Mouse (Mus musculus) hindbrain, embryonic 14.5 days (tissue): ENCODE results near the gene Tfpt. TPM values are rescaled to one million over a fixed set of nuclear protein-coding genes. Genes with fewer than 3 reads are reported as not detected.

Experiments
- ATAC-seq: fragments of 200-750 bp; cut with Nextera tagmentation; 2 replicates; pipeline ENCODE4 v1.8.0; 2017; ENCODE audit warnings: moderate number of reproducible peaks, mild to moderate bottlenecking, moderate TSS enrichment, moderate library complexity; ENCODE audit not compliant: low FRiP score
- DNase-seq: peaks from one replicate; pipeline ENCODE4 v3.0.0-alpha.2; 2015; ENCODE audit warnings: low spot score
- H3K27ac ChIP-seq: fragments of 300-500 bp; sonication (generic); 2 replicates; pipeline ENCODE4 v1.5.1; 2014; ENCODE audit warnings: mild to moderate bottlenecking, moderate library complexity
- H3K27me3 ChIP-seq: fragments of 300-500 bp; sonication (generic); 2 replicates; pipeline ENCODE4 v1.6.1; 2014; ENCODE audit warnings: mild to moderate bottlenecking, low read length, mixed read lengths; ENCODE audit not compliant: control insufficient read depth, insufficient read depth
- H3K36me3 ChIP-seq: fragments of 300-500 bp; sonication (generic); replicated peaks from 2 replicates; pipeline ENCODE4 v1.6.1; 2014; ENCODE audit not compliant: control insufficient read depth, insufficient read depth
- H3K4me1 ChIP-seq: fragments of 300-500 bp; sonication (generic); replicated peaks from 2 replicates; pipeline ENCODE4 v1.6.1; 2014; ENCODE audit warnings: antibody characterized with exemption, low read length, mixed read lengths; ENCODE audit not compliant: control insufficient read depth, insufficient read depth
- H3K4me2 ChIP-seq: fragments of 300-500 bp; sonication (generic); replicated peaks from 2 replicates; pipeline ENCODE4 v1.6.1; 2014; ENCODE audit warnings: mild to moderate bottlenecking, moderate library complexity
- H3K4me3 ChIP-seq: fragments of 300-500 bp; sonication (generic); replicated peaks from 2 replicates; pipeline ENCODE4 v1.5.1; 2014; ENCODE audit warnings: mild to moderate bottlenecking, low read length
- H3K9ac ChIP-seq: fragments of 300-500 bp; sonication (generic); 2 replicates; pipeline ENCODE4 v1.6.1; 2014
- H3K9me3 ChIP-seq: fragments of 300-500 bp; sonication (generic); 2 replicates; pipeline ENCODE4 v1.6.1; 2016; ENCODE audit warnings: low read length; ENCODE audit not compliant: control insufficient read depth
- WGBS: fragments of 180-500 bp; shearing (Covaris S2); extraction: QIAGEN DNeasy Blood & Tissue Kit; methylation state at CpG from one replicate; pipeline ENCODE4 v1.1.7; 2014; 5-methylcytosine and 5-hydroxymethylcytosine counted together
- polyA plus RNA-seq: library from polyadenylated mRNA; unstranded; fragments of >200 nt; fragmentation: Nextera tagmentation; extraction: Ambion mirVana; gene quantifications from 2 replicates; pipeline ENCODE4 v1.2.1, GENCODE M21; 2014

Gene Tfpt
- polyA plus RNA-seq, 1 experiment from 2014 or later = 27.0 TPM

DNA sequence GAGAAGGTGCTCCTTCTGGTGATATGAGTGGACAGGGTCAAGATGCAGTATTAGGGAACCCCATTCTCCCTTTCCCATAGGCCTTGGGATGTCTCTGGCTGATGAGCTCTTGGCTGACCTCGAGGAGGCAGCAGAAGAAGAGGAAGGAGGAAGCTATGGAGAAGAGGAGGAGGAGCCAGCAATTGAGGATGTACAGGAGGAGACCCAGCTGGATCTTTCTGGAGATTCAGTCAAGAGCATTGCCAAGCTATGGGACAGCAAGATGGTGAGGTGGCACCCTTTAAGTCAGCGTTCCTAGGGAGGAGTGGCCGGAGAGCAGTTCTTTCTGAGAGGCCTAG lies 718 bp upstream of the Tfpt start:
- no peaks in the 10 kb centered on the region for H3K27me3 ChIP-seq
- H3K27ac ChIP-seq = no peak overlapping the region; the same call in 1 of the 2 replicates
- H3K9me3 ChIP-seq = no peaks in the 10 kb centered on the region
- ATAC-seq = no peak
- peaks cover 36% of the 10 kb centered on the region for H3K36me3 ChIP-seq
- H3K4me1 ChIP-seq = peaks cover 18% of the 10 kb centered on the region
- H3K4me2 ChIP-seq = peak overlapping the region; percentile 80
- H3K9ac ChIP-seq = peak overlapping the region; percentile 66
- 69% methylated on average over 3 of the region's 3 CpGs for WGBS
- H3K4me3 ChIP-seq = peak overlapping the region; percentile 54
- DNase-seq = no peak

GRCm38 (mm10) chr7:3629030-3629429 lies 699 bp downstream of the Tfpt start:
- Histone ChIP-seq H3K9me3 (no peaks in the 10 kb centered on the region), H3K4me1 (peaks cover 18% of the 10 kb centered on the region), H3K4me3 (peak overlapping the region; percentile 54), H3K36me3 (peaks cover 40% of the 10 kb centered on the region), H3K4me2 (peak overlapping the region; percentile 80), H3K27ac (peak overlapping the region; percentile 70), H3K9ac (peak overlapping the region; percentile 66), H3K27me3 (no peaks in the 10 kb centered on the region)
- DNase-seq (no peak), ATAC-seq (peak; percentile 29; the same call in 1 of the 2 replicates)
- 39% methylated on average over 4 of the region's 4 CpGs for WGBS

DNA sequence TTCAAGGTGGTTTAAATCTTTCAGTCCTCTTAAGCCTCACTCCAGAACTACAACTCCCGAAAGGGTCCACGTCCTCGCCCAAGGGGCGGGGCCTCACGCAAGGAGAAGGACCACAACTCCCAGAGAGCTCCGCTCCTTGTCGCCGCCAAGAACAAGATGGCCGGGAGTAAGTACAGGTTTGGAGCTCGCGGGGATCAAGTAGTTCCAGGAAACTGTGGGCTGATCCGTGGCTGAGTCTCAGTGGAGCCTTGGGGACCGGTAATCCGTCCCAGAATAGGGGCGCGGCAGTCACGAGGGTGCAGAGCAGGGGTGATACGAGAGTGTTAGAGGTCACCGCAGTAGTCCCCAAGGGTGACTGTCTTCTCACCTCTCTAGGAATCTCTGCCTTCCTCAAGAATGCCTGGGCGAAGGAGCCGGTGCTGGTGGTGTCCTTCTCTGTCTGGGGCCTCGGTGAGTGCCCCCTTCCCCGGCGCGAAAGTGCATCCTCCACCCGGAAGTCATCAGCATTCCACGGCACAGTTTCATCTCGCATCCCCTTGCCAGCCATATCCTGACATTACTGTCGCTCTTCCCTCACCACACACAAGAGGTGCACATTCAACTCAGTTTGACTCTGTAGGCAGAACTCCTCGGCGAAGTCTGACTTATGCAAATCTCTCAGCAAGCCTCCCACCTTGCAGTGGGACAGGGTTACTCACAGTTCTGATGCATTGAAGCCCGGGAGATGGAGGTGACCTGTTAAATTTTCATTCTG lies 12.3 kb downstream of the Tfpt start, which contains the start of gene Ndufa3:
Gene Ndufa3 (plus strand): TSS at position 132 of the 754 bp plus-strand sequence.
- H3K27ac ChIP-seq = peak within 1 kb of the TSS; percentile 73
- H3K9me3 ChIP-seq = no peaks in the 10 kb centered on the region
- H3K27me3 ChIP-seq = no peaks in the 10 kb centered on the region
- WGBS = under 1% methylated on average over 32 of the region's 32 CpGs
- DNase-seq (peak; percentile 89), ATAC-seq (peak; percentile 95)
- peak within 1 kb of the TSS; percentile 86 for H3K4me2 ChIP-seq
- H3K4me1 ChIP-seq = peaks cover 12% of the 10 kb centered on the region
- H3K9ac ChIP-seq = peak within 1 kb of the TSS; percentile 82
- peaks cover 38% of the 10 kb centered on the region for H3K36me3 ChIP-seq
- peak within 1 kb of the TSS; percentile 74 for H3K4me3 ChIP-seq

DNA sequence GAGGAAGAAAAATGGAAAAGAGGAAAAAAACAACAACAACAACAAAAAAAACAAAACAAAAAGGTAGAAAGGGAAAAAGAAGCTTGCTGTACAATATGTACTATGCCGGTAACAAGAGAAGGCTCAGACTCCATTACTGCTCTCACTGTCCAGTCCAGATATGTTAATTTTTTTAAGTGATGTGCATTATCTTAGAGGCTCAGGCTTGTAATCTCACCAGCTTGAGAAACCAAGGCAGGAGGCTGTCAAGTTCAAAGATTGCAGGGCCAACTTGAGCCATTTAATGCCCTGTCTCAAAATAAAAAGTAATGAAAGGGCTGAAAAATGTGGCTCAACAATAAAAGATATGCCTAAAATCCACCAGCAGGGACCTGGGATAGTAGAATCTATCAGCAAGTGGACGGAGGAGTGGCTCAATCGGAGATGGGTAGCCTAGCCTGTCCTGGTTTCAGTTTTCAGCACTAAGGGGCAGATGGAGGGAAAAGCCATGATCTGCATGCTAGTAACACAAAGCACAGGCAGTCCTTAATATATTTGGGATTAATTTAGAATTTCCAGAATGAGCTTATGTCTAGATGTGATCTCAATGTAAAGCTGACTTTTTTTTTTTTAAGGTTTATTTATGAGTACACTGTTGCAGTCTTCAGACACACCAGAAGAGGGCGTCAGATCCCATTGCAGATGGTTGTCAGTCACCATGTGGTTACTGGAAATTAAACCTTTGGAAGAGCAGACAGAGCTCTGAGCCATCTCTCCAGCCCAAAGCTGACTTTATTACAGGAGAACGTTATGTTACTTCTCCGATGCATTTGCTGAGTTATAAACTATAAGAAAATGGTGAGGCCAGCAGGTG lies 13.1 kb downstream of the Tfpt start:
- no peak for DNase-seq
- H3K4me3 ChIP-seq = peak overlapping the region; percentile 74
- ATAC-seq = peak; percentile 3; the same call in 1 of the 2 replicates
- peaks cover 12% of the 10 kb centered on the region for H3K4me1 ChIP-seq
- no peaks in the 10 kb centered on the region for H3K9me3 ChIP-seq
- peaks cover 30% of the 10 kb centered on the region for H3K36me3 ChIP-seq
- H3K4me2 ChIP-seq = peak overlapping the region; percentile 86
- no peaks in the 10 kb centered on the region for H3K27me3 ChIP-seq
- WGBS = 42% methylated on average over 6 of the region's 6 CpGs
- no peak overlapping the region for H3K27ac ChIP-seq
- no peak overlapping the region for H3K9ac ChIP-seq

DNA sequence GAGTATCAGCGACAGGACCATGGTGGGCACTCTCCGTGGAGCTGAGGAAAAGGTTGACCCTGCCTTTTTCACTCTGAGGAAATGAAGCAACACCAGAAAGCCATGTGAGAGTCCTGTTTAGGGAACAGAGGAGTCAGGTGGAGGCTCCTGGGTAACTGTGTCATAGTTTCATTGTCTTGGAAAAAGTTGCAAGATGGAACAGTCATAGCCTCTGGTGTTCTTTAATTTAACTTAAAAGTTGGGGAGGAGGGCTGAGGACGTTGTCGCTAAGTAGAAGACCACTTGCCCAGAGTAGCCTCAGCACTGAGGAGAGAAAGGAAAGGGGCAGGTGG lies 13.7 kb downstream of the Tfpt start, which contains the start of gene Oscar:
Gene Oscar (minus strand): TSS at position 101 of the 332 bp plus-strand sequence.
- H3K4me1 ChIP-seq = peaks cover 12% of the 10 kb centered on the region
- ATAC-seq = no peak
- H3K9me3 ChIP-seq = no peaks in the 10 kb centered on the region
- no peak within 1 kb of the TSS for H3K27ac ChIP-seq
- H3K27me3 ChIP-seq = no peaks in the 10 kb centered on the region
- H3K36me3 ChIP-seq = peaks cover 24% of the 10 kb centered on the region
- H3K9ac ChIP-seq = no peak within 1 kb of the TSS
- WGBS = 79% methylated on average over 4 of the region's 4 CpGs
- peak within 1 kb of the TSS; percentile 74 for H3K4me3 ChIP-seq
- peak within 1 kb of the TSS; percentile 86 for H3K4me2 ChIP-seq
- DNase-seq = no peak

DNA sequence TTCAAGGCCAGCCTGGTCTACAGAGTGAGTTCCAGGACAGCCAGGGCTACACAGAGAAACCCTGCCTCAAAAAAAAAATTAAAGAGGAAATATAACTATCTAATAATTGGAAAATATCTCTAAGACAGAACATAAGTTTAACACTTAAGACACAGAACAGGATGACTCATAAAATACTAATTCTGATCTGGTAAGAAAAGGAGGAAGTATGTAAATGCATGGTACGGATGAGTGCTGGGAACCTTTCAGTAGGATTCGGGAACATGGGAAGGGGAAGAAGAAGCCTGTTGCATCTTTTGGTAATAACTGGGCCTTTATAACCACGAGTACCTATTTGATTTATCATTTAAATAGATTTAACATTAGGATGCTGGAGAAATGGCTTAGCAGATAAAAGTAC lies 15.7 kb downstream of the Tfpt start:
- Histone ChIP-seq H3K4me1 (peaks cover 12% of the 10 kb centered on the region), H3K9me3 (no peaks in the 10 kb centered on the region)

DNA sequence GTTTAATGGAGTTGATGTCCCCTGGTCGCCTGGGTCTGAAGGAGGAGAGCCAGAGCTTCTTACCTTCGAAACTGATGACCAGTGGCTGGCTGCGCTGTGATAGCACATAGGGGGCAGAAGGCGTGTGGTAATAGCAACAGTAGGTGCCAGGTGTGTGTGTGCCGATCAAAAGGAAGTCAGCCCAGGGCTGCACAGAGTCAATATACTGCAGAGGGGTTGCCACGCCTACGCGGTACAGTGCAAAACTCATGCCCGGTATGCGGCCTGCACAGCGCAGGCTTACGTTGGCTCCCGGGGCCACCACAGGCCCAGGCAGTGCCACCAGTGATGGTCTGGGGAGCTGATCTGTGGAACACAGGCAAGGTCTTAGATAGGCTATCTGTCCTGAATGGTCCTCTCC lies 18.7 kb downstream of the Tfpt start:
- 87% methylated on average over 13 of the region's 13 CpGs for WGBS
- no peaks in the 10 kb centered on the region for H3K36me3 ChIP-seq
- H3K27me3 ChIP-seq = no peaks in the 10 kb centered on the region
- H3K9ac ChIP-seq = no peak overlapping the region
- no peaks in the 10 kb centered on the region for H3K4me1 ChIP-seq
- DNase-seq = no peak
- ATAC-seq = no peak
- H3K4me2 ChIP-seq = no peak overlapping the region
- no peak overlapping the region for H3K27ac ChIP-seq
- no peaks in the 10 kb centered on the region for H3K9me3 ChIP-seq
- H3K4me3 ChIP-seq = no peak overlapping the region

More for the DNA sequence above, 15.7 kb downstream of the Tfpt start:
- no peak overlapping the region for H3K27ac ChIP-seq
- H3K27me3 ChIP-seq = no peaks in the 10 kb centered on the region
- no peak overlapping the region for H3K9ac ChIP-seq
- DNase-seq = no peak
- H3K4me2 ChIP-seq = no peak overlapping the region
- ATAC-seq = no peak
- WGBS = 85% methylated on average over 3 of the region's 3 CpGs
- no peak overlapping the region for H3K4me3 ChIP-seq
- peaks cover 5% of the 10 kb centered on the region for H3K36me3 ChIP-seq

DNA sequence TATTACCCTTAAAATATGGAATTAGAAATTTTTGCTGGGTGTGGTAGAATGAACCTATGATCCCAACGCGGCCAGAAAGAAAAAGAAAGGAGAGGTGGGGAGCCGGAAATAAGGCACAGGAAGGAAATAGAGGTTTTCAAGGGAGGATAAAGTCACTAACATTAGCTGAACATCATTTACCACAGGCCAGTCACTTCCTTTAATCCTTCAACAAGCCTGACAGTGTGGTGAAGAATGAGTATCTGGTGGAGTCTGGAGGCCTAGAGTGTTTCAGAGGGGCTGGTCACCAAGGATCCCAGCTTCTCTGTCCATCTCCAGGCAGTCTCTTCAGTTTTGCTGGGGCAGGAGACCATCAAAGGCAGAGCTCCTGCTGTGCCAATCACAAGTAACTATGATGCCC lies 19.3 kb downstream of the Tfpt start:
- Histone ChIP-seq H3K9ac (no peak overlapping the region), H3K27ac (no peak overlapping the region), H3K4me3 (no peak overlapping the region), H3K4me2 (no peak overlapping the region), H3K36me3 (no peaks in the 10 kb centered on the region), H3K27me3 (no peaks in the 10 kb centered on the region), H3K9me3 (no peaks in the 10 kb centered on the region), H3K4me1 (no peaks in the 10 kb centered on the region)
- 80% methylated on average over 3 of the region's 3 CpGs for WGBS
- ATAC-seq = no peak
- no peak for DNase-seq

DNA sequence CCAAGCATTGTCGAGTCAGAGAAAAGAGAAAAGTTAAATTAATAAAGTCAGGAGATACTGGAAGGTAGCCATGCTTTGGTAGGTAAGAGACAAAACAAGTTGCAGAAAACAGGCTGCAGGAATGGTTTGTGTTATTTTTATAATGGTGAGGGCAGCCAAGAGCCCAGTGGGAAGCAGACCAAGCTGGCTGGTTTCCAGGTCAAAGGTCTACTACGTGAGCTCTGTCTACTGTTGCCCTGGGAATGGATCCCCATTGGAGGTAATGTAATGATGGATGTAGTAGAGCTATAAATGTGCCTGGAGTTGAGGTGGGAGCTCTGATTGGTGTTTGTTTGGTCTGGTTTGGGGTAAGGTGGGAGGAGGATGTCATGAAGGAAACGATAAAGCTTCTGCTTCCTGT lies 20.6 kb downstream of the Tfpt start:
- no peak for ATAC-seq
- Histone ChIP-seq H3K36me3 (no peaks in the 10 kb centered on the region), H3K9ac (no peak overlapping the region), H3K27ac (no peak overlapping the region), H3K4me2 (no peak overlapping the region), H3K9me3 (no peaks in the 10 kb centered on the region), H3K4me1 (no peaks in the 10 kb centered on the region), H3K27me3 (no peaks in the 10 kb centered on the region), H3K4me3 (no peak overlapping the region)
- 65% methylated on average over 3 of the region's 3 CpGs for WGBS
- no peak for DNase-seq
